10 mouse cellular contexts compared by ENCODE assay signal in the genomic region with DNA sequence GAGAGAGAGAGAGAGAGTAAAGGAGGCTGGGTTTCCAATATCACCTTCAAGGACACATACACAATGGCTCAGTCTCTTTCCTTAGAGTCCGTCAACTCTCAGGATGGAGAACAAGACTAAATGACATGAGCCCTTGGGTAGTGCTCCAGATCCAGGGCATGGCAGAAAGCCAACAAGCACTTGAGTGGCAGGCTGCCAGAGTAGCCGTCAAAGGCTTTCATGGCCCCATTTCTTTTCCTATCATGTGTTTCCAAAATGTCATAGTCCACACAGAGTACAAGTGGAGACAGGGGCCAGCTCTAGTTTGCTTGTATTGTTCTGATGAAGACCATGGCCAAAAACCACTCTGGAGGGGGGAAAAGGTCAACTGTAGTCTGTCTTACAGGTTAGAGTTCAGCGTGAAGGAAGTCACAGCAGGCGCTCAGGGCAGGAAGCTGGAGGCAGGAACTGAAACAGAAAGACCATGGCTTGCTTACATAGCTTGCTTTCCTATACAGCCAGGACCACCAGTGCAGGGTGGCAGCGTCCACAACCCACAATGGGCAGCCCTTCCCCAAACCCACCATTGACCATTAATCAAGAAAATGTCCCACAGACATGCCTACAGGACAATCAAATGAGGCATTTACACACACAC. TPM values are rescaled to one million over a fixed set of nuclear protein-coding genes. Genes with fewer than 3 reads are reported as not detected.
DNase-seq lines count a peak whose midpoint lies in the region; ATAC-seq and TF ChIP-seq lines count a peak whose summit lies in the region.
"Had no signal": no experiment of that assay in that cellular context is flagged by ENCODE, and none has a peak within 500 bp of the region (broad histone marks: within the 10 kb centered on the region; RNA-seq: fewer than 3 reads in every experiment).

No protein-coding gene starts in this region.

- no peaks in the 10 kb centered on the region for H3K9me3 ChIP-seq in forebrain, embryonic 14.5 days (replicated peaks; ENCODE audit: control insufficient read depth, low read length)
- H3K9me3 ChIP-seq in forebrain, embryonic 11.5 days (ENCODE audit: control insufficient read depth, low read length), result no peaks in the 10 kb centered on the region
- H3K9me3 ChIP-seq in lung, embryonic 14.5 days (ENCODE audit: low read depth, low read length), result no peaks in the 10 kb centered on the region
- H3K9me3 ChIP-seq in liver, embryonic 15.5 days (replicated peaks), result no peaks in the 10 kb centered on the region
- no peaks in the 10 kb centered on the region for H3K9me3 ChIP-seq in forebrain, embryonic 16.5 days (ENCODE audit: control insufficient read depth, low read length)

- no peak overlapping the region for H3K27ac ChIP-seq in forebrain, embryonic 14.5 days (ENCODE audit: low read depth, low read length)
- H3K27ac ChIP-seq in forebrain, embryonic 11.5 days (ENCODE audit: low read depth, low read length), result no peak overlapping the region
- H3K27ac ChIP-seq in lung, embryonic 14.5 days (ENCODE audit: low read depth), result no peak overlapping the region
- H3K27ac ChIP-seq in liver, embryonic 15.5 days (replicated peaks), result 0 out of 2 replicates have a peak overlapping the region, but pooled peaks have one; percentile 45
- H3K27ac ChIP-seq in forebrain, embryonic 16.5 days (ENCODE audit: low read length), result no peak overlapping the region

- no peaks in the 10 kb centered on the region for H3K27me3 ChIP-seq in forebrain, embryonic 14.5 days (replicated peaks; ENCODE audit: control insufficient read depth, insufficient read depth, low read length)
- no peaks in the 10 kb centered on the region for H3K27me3 ChIP-seq in forebrain, embryonic 11.5 days (ENCODE audit: control insufficient read depth, insufficient read depth, low read length)
- H3K27me3 ChIP-seq in lung, embryonic 14.5 days (ENCODE audit: insufficient read depth, low read length), result no peaks in the 10 kb centered on the region
- no peaks in the 10 kb centered on the region for H3K27me3 ChIP-seq in liver, embryonic 15.5 days
- H3K27me3 ChIP-seq in forebrain, embryonic 16.5 days (replicated peaks; ENCODE audit: control insufficient read depth, insufficient read depth, low read length), result no peaks in the 10 kb centered on the region

- no peak overlapping the region for H3K4me3 ChIP-seq in forebrain, embryonic 14.5 days (ENCODE audit: low read depth, low read length)
- no peak overlapping the region for H3K4me3 ChIP-seq in forebrain, embryonic 11.5 days (ENCODE audit: low read depth, low read length)
- no peak overlapping the region for H3K4me3 ChIP-seq in lung, embryonic 14.5 days (ENCODE audit: low read depth, low read length)
- H3K4me3 ChIP-seq in liver, embryonic 15.5 days (replicated peaks), result no peak overlapping the region
- H3K4me3 ChIP-seq in forebrain, embryonic 16.5 days (replicated peaks; ENCODE audit: low read length), result no peak overlapping the region

- H3K36me3 ChIP-seq in forebrain, embryonic 14.5 days (ENCODE audit: control insufficient read depth, insufficient read depth, low read length), result no peaks in the 10 kb centered on the region
- H3K36me3 ChIP-seq in forebrain, embryonic 11.5 days (ENCODE audit: control insufficient read depth, insufficient read depth, low read length), result no peaks in the 10 kb centered on the region
- no peaks in the 10 kb centered on the region for H3K36me3 ChIP-seq in lung, embryonic 14.5 days (ENCODE audit: insufficient read depth)
- H3K36me3 ChIP-seq in liver, embryonic 15.5 days (replicated peaks), result no peaks in the 10 kb centered on the region
- H3K36me3 ChIP-seq in forebrain, embryonic 16.5 days (ENCODE audit: control insufficient read depth, insufficient read depth), result no peaks in the 10 kb centered on the region

- ATAC-seq in forebrain, embryonic 14.5 days, result 0 out of 2 replicates have a peak, but pooled peaks have one; percentile 20
- ATAC-seq in forebrain, embryonic 11.5 days (replicated peaks; ENCODE audit: low FRiP score), result no peak
- ATAC-seq in lung, embryonic 14.5 days (ENCODE audit: insufficient read depth), result peak; percentile 22; the same call in 1 of the 2 replicates
- no peak for ATAC-seq in liver, embryonic 15.5 days (ENCODE audit: insufficient read depth)
- ATAC-seq in forebrain, embryonic 16.5 days, result no peak
- ATAC-seq: activated CD4-positive, CD25-positive, alpha-beta regulatory T cell, adult 4 months had no signal

- H3K4me1 ChIP-seq in forebrain, embryonic 14.5 days (ENCODE audit: control insufficient read depth, insufficient read depth, low read length), result 0 out of 2 replicates have a peak, but pooled peaks cover 5% of the 10 kb centered on the region
- H3K4me1 ChIP-seq in forebrain, embryonic 11.5 days (replicated peaks; ENCODE audit: control insufficient read depth, insufficient read depth, low read length), result no peaks in the 10 kb centered on the region
- 0 out of 2 replicates have a peak, but pooled peaks cover 3% of the 10 kb centered on the region for H3K4me1 ChIP-seq in lung, embryonic 14.5 days (ENCODE audit: insufficient read depth)
- H3K4me1 ChIP-seq in liver, embryonic 15.5 days (replicated peaks), result peaks cover 69% of the 10 kb centered on the region
- H3K4me1 ChIP-seq in forebrain, embryonic 16.5 days (replicated peaks; ENCODE audit: control insufficient read depth, insufficient read depth, low read length), result peaks cover 3% of the 10 kb centered on the region

- no peak for TF ChIP-seq CTCF in lung, embryonic 14.5 days (IDR thresholded peaks at IDR 0.05; ENCODE audit: low read depth)

- H3K9ac ChIP-seq in forebrain, embryonic 14.5 days (ENCODE audit: low read length), result no peak overlapping the region
- no peak overlapping the region for H3K9ac ChIP-seq in forebrain, embryonic 11.5 days (ENCODE audit: low read length)
- no peak overlapping the region for H3K9ac ChIP-seq in lung, embryonic 14.5 days
- no peak overlapping the region for H3K9ac ChIP-seq in liver, embryonic 15.5 days
- no peak overlapping the region for H3K9ac ChIP-seq in forebrain, embryonic 16.5 days (replicated peaks; ENCODE audit: low read depth, low read length)

- H3K4me2 ChIP-seq in forebrain, embryonic 14.5 days (ENCODE audit: low read length), result no peak overlapping the region
- no peak overlapping the region for H3K4me2 ChIP-seq in forebrain, embryonic 11.5 days (ENCODE audit: low read depth, low read length, severe bottlenecking)
- H3K4me2 ChIP-seq in lung, embryonic 14.5 days, result no peak overlapping the region
- H3K4me2 ChIP-seq in liver, embryonic 15.5 days, result no peak overlapping the region
- no peak overlapping the region for H3K4me2 ChIP-seq in forebrain, embryonic 16.5 days (ENCODE audit: low read length)

- WGBS in forebrain, embryonic 14.5 days, result 60% methylated on average over 5 of the region's 5 CpGs
- WGBS in forebrain, embryonic 11.5 days, result 77% methylated on average over 5 of the region's 5 CpGs
- WGBS in lung, embryonic 14.5 days, result 63% methylated on average over 5 of the region's 5 CpGs
- WGBS in liver, embryonic 15.5 days (ENCODE audit: insufficient replicate concordance), result 72% methylated on average over 5 of the region's 5 CpGs
- WGBS in forebrain, embryonic 16.5 days, result 53% methylated on average over 5 of the region's 5 CpGs

- peak; percentile 39 for DNase-seq in forebrain, embryonic 14.5 days (ENCODE audit: low spot score)
- no peak for DNase-seq in forebrain, embryonic 11.5 days (ENCODE audit: low spot score)
- DNase-seq in lung, embryonic 14.5 days, result peak; percentile 81
- DNase-seq in lung, postnatal 14 days, result no peak
- peak; percentile 18 to 35 for DNase-seq in cerebellum, adult 18-20 months
- no peak for DNase-seq in thymus, postnatal 4 days
- DNase-seq: thymus, postnatal 25 days had no signal

RNA-seq across cellular contexts. Expression of gene Snx9, which starts 43.9 kb away (rescaled TPM):
- 6.7 and 6.8 TPM in 2 replicates for polyA plus RNA-seq in forebrain, embryonic 14.5 days (2014; fragmentation: Nextera tagmentation; extraction: Ambion mirVana)
- polyA plus RNA-seq in forebrain, embryonic 11.5 days (2014; fragmentation: Nextera tagmentation; extraction: Ambion mirVana), result 19.0 and 19.6 TPM in 2 replicates
- 37.0 and 38.8 TPM in 2 replicates for polyA plus RNA-seq in lung, embryonic 14.5 days (2014; fragmentation: Nextera tagmentation; extraction: Ambion mirVana)
- 11.9 and 13.4 TPM in 2 replicates for polyA plus RNA-seq in liver, embryonic 15.5 days (2015; fragmentation: Nextera tagmentation; extraction: Ambion mirVana)
- 4.5 and 6.1 TPM in 2 replicates for polyA plus RNA-seq in forebrain, embryonic 16.5 days (2015; fragmentation: Nextera tagmentation; extraction: Ambion mirVana)

Comparison
In these comparisons a context has a peak if more than half of its experiments do, and no peak if none do; other contexts are left out.
1. ATAC-seq: peak in forebrain, embryonic 14.5 days (single experiment) and lung, embryonic 14.5 days (single experiment); none in forebrain, embryonic 11.5 days (single experiment), liver, embryonic 15.5 days (single experiment) and forebrain, embryonic 16.5 days (single experiment).
2. DNase-seq: peak in forebrain, embryonic 14.5 days (single experiment), lung, embryonic 14.5 days (single experiment) and cerebellum, adult 18-20 months (2 of 2); none in forebrain, embryonic 11.5 days (single experiment), lung, postnatal 14 days (single experiment) and thymus, postnatal 4 days (single experiment).